18 mouse cellular contexts compared by ENCODE assay signal in genomic region chr4:151540546-151540945, GRCm38 (mm10).
DNase-seq lines count a peak whose midpoint lies in the region; ATAC-seq and TF ChIP-seq lines count a peak whose summit lies in the region.
"Had no signal": no experiment of that assay in that cellular context is flagged by ENCODE, and none has a peak within 500 bp of the region (broad histone marks: within the 10 kb centered on the region; RNA-seq: fewer than 3 reads in every experiment).

No protein-coding gene starts in this region.

- intact Hi-C loops in heart, postnatal 25 days (cut with DNase I) = no loop called here

- peaks cover 31% of the 10 kb centered on the region for H3K4me1 ChIP-seq in heart, embryonic 13.5 days
- peaks cover 6% of the 10 kb centered on the region; the same call in 1 of the 2 replicates for H3K4me1 ChIP-seq in heart, embryonic 16.5 days (ENCODE audit: control insufficient read depth, insufficient read depth, low read length)
- H3K4me1 ChIP-seq in kidney, adult 2 months (ENCODE audit: control insufficient read depth, insufficient read depth, low read length) = no peaks in the 10 kb centered on the region; the same call in 1 of the 2 replicates
- H3K4me1 ChIP-seq in liver, embryonic 12.5 days = peaks cover 3% of the 10 kb centered on the region; the same call in 1 of the 2 replicates
- H3K4me1 ChIP-seq: liver, embryonic 15.5 days; megakaryocyte, embryonic 14.5 days had no signal

- ATAC-seq in heart, embryonic 13.5 days (ENCODE audit: extremely low read depth, insufficient number of reproducible peaks, low FRiP score, low TSS enrichment) = no peak
- peak; percentile 44; the same call in 1 of the 2 replicates for ATAC-seq in heart, embryonic 16.5 days (replicated peaks; ENCODE audit: extremely low read depth, insufficient read depth, low FRiP score)
- no peak for ATAC-seq in liver, embryonic 12.5 days
- ATAC-seq: inflammation-experienced regulatory T-cells, adult 6 months had no signal

- 34% methylated on average over 6 of the region's 6 CpGs for WGBS in heart, embryonic 13.5 days
- WGBS in heart, embryonic 16.5 days = 45% methylated on average over 6 of the region's 6 CpGs
- 46% methylated on average over 6 of the region's 6 CpGs for WGBS in kidney, adult 2 months
- 60% methylated on average over 6 of the region's 6 CpGs for WGBS in liver, embryonic 12.5 days (ENCODE audit: insufficient replicate concordance)

- TF ChIP-seq POLR2A in kidney, adult 2 months (IDR thresholded peaks at IDR 0.05; ENCODE audit: low read depth, low read length) = no peak

- H3K9me3 ChIP-seq in heart, embryonic 13.5 days = no peaks in the 10 kb centered on the region
- no peaks in the 10 kb centered on the region for H3K9me3 ChIP-seq in heart, embryonic 16.5 days (replicated peaks; ENCODE audit: control insufficient read depth, low read length)
- H3K9me3 ChIP-seq in liver, embryonic 12.5 days (replicated peaks) = no peaks in the 10 kb centered on the region
- H3K9me3 ChIP-seq: forebrain, embryonic 12.5 days; heart, embryonic 15.5 days; limb, embryonic 12.5 days; liver, embryonic 15.5 days; neural tube, embryonic 12.5 days had no signal

- peaks cover 7% of the 10 kb centered on the region; the same call in 1 of the 2 replicates for H3K27me3 ChIP-seq in heart, embryonic 13.5 days (replicated peaks)
- no peaks in the 10 kb centered on the region for H3K27me3 ChIP-seq in heart, embryonic 16.5 days (ENCODE audit: control insufficient read depth, insufficient read depth, low read length)
- H3K27me3 ChIP-seq in kidney, adult 2 months (replicated peaks; ENCODE audit: control insufficient read depth, insufficient read depth, low read length) = no peaks in the 10 kb centered on the region
- no peaks in the 10 kb centered on the region for H3K27me3 ChIP-seq in liver, embryonic 12.5 days (replicated peaks)
- H3K27me3 ChIP-seq: forebrain, embryonic 12.5 days; heart, embryonic 15.5 days; liver, embryonic 15.5 days; neural tube, embryonic 12.5 days had no signal

- no peak for TF ChIP-seq CTCF in kidney, adult 2 months (conservative IDR thresholded peaks at IDR 0.05; ENCODE audit: insufficient read depth, insufficient read length, low read depth, low read length)

- no peaks in the 10 kb centered on the region for H3K36me3 ChIP-seq in heart, embryonic 13.5 days
- H3K36me3 ChIP-seq in heart, embryonic 16.5 days (ENCODE audit: control insufficient read depth, insufficient read depth) = no peaks in the 10 kb centered on the region
- no peaks in the 10 kb centered on the region for H3K36me3 ChIP-seq in kidney, adult 2 months (ENCODE audit: control insufficient read depth, insufficient read depth, low read length)
- no peaks in the 10 kb centered on the region for H3K36me3 ChIP-seq in liver, embryonic 12.5 days
- H3K36me3 ChIP-seq: forebrain, embryonic 12.5 days; heart, embryonic 15.5 days; limb, embryonic 12.5 days; liver, embryonic 15.5 days; neural tube, embryonic 12.5 days had no signal

- H3K4me2 ChIP-seq in heart, embryonic 13.5 days = no peak overlapping the region
- no peak overlapping the region for H3K4me2 ChIP-seq in heart, embryonic 16.5 days (ENCODE audit: low read depth, low read length)
- H3K4me2 ChIP-seq in liver, embryonic 12.5 days = no peak overlapping the region
- H3K4me2 ChIP-seq: forebrain, embryonic 12.5 days; heart, embryonic 15.5 days; limb, embryonic 12.5 days; liver, embryonic 15.5 days; neural tube, embryonic 12.5 days had no signal

- H3K4me3 ChIP-seq in heart, embryonic 13.5 days = no peak overlapping the region
- H3K4me3 ChIP-seq in heart, embryonic 16.5 days (ENCODE audit: low read length) = no peak overlapping the region
- H3K4me3 ChIP-seq in kidney, adult 2 months (ENCODE audit: insufficient read depth, low read depth, low read length) = no peak overlapping the region
- H3K4me3 ChIP-seq in liver, embryonic 12.5 days = no peak overlapping the region
- H3K4me3 ChIP-seq: forebrain, embryonic 12.5 days; heart, embryonic 15.5 days; layer of hippocampus, adult 2 months; limb, embryonic 12.5 days; liver, embryonic 15.5 days; neural tube, embryonic 12.5 days had no signal

- H3K27ac ChIP-seq in heart, embryonic 13.5 days (replicated peaks) = 0 out of 2 replicates have a peak overlapping the region, but pooled peaks have one; percentile 15
- H3K27ac ChIP-seq in heart, embryonic 16.5 days (ENCODE audit: low read length) = no peak overlapping the region
- H3K27ac ChIP-seq in kidney, adult 2 months (ENCODE audit: insufficient read depth, low read depth, low read length) = 0 out of 2 replicates have a peak overlapping the region, but pooled peaks have one; percentile 3
- no peak overlapping the region for H3K27ac ChIP-seq in liver, embryonic 12.5 days
- H3K27ac ChIP-seq: forebrain, embryonic 12.5 days; heart, embryonic 15.5 days; layer of hippocampus, adult 2 months; limb, embryonic 12.5 days; liver, embryonic 15.5 days; neural tube, embryonic 12.5 days had no signal

- no peak overlapping the region for H3K9ac ChIP-seq in heart, embryonic 13.5 days
- no peak overlapping the region for H3K9ac ChIP-seq in heart, embryonic 16.5 days (ENCODE audit: low read length)
- H3K9ac ChIP-seq in liver, embryonic 12.5 days = no peak overlapping the region
- H3K9ac ChIP-seq: forebrain, embryonic 12.5 days; heart, embryonic 15.5 days; limb, embryonic 12.5 days; liver, embryonic 15.5 days; neural tube, embryonic 12.5 days had no signal

- DNase-seq in heart, postnatal 25 days (ENCODE audit: low spot score) = no peak
- peak; percentile 43 for DNase-seq in kidney, adult 2 months
- DNase-seq in kidney, postnatal 36 days = peak; percentile 38 to 40
- DNase-seq in testis, postnatal 10 days (ENCODE audit: low spot score) = no peak
- DNase-seq: adrenal gland, postnatal 10 days; lung, postnatal 10 days; right cerebral cortex, postnatal 4 days had no signal

Comparison
In these comparisons a context has a peak if more than half of its experiments do, and no peak if none do; other contexts are left out.
1. H3K27ac ChIP-seq: peak in heart, embryonic 13.5 days (single experiment) and kidney, adult 2 months (single experiment); none in heart, embryonic 16.5 days (single experiment) and liver, embryonic 12.5 days (single experiment).
2. DNase-seq: peak in kidney, adult 2 months (single experiment) and kidney, postnatal 36 days (2 of 2); none in heart, postnatal 25 days (single experiment) and testis, postnatal 10 days (single experiment).